8 mouse cellular contexts compared by ENCODE assay signal in genomic region chr19:60945801-60946311, GRCm38 (mm10). TPM values are rescaled to one million over a fixed set of nuclear protein-coding genes. Genes with fewer than 3 reads are reported as not detected.
DNase-seq lines count a peak whose midpoint lies in the region; ATAC-seq and TF ChIP-seq lines count a peak whose summit lies in the region.

No protein-coding gene starts in this region.

- WGBS in liver, adult 2 months, result 70% methylated on average over 3 of the region's 3 CpGs
- 53% methylated on average over 3 of the region's 3 CpGs for WGBS in neural tube, embryonic 13.5 days

- no peaks in the 10 kb centered on the region for H3K79me2 ChIP-seq in MEL (ENCODE audit: control insufficient read depth, insufficient read depth, low read length, poor library complexity)
- 0 out of 2 replicates have a peak, but pooled peaks cover 2% of the 10 kb centered on the region for H3K79me2 ChIP-seq in liver, adult 2 months (ENCODE audit: control insufficient read depth, insufficient read depth, low read length)

- no peak for TF ChIP-seq RAD21 in MEL (IDR thresholded peaks at IDR 0.05; ENCODE audit: low read depth, low read length)

- DNase-seq in 3T3-L1 (ENCODE audit: low read depth, low spot score), result peak; percentile 92
- DNase-seq in MEL (ENCODE audit: low read depth, low spot score), result peak; percentile 43
- peak; percentile 53 to 57 for DNase-seq in cerebellum, postnatal 36 days
- peak; percentile 78 to 82 for DNase-seq in heart, postnatal 10 days
- peak; percentile 94 for DNase-seq in liver, adult 2 months (ENCODE audit: extremely low read depth, low read depth, low spot score)
- DNase-seq in MN1 (ENCODE audit: low spot score), result no peak
- no peak for DNase-seq in frontal cortex, postnatal 25 days (ENCODE audit: low spot score in 2 of 2)

- no peak for TF ChIP-seq EP300 in MEL (IDR thresholded peaks at IDR 0.05; ENCODE audit: low read depth in 1 of 2, low read length in 2 of 2)

- peaks cover 0 to 8% of the 10 kb centered on the region in 2 experiments; a peak in 1 of 4 replicates for H3K4me1 ChIP-seq in MEL (ENCODE audit: control insufficient read depth in 1 of 2, insufficient read depth in 2 of 2, low read length in 2 of 2)
- peaks cover 14% of the 10 kb centered on the region for H3K4me1 ChIP-seq in liver, adult 2 months (ENCODE audit: control insufficient read depth, insufficient read depth, low read length)
- H3K4me1 ChIP-seq in neural tube, embryonic 13.5 days (replicated peaks), result peaks cover 12% of the 10 kb centered on the region; the same call in 1 of the 2 replicates

- no peak for TF ChIP-seq CTCF in MEL (IDR thresholded peaks at IDR 0.05 in 2 of 3, conservative IDR thresholded peaks at IDR 0.05 in 1 of 3; ENCODE audit: control insufficient read depth in 1 of 3, insufficient read depth in 1 of 3, low read depth in 2 of 3, low read length in 3 of 3, poor library complexity in 1 of 3, severe bottlenecking in 1 of 3)
- no peak for TF ChIP-seq CTCF in liver, adult 2 months (IDR thresholded peaks at IDR 0.05; ENCODE audit: low read depth, low read length)

- H3K9me3 ChIP-seq in MEL (replicated peaks; ENCODE audit: insufficient read depth, low read length), result no peaks in the 10 kb centered on the region
- no peaks in the 10 kb centered on the region for H3K9me3 ChIP-seq in neural tube, embryonic 13.5 days

- H3K27ac ChIP-seq in MEL (ENCODE audit: control insufficient read depth, low read depth, low read length), result no peak overlapping the region
- peak overlapping the region; percentile 56 for H3K27ac ChIP-seq in liver, adult 2 months (replicated peaks; ENCODE audit: insufficient read depth, low read depth, low read length)
- H3K27ac ChIP-seq in neural tube, embryonic 13.5 days (replicated peaks), result peak overlapping the region; percentile 15; the same call in 1 of the 2 replicates

- H3K27me3 ChIP-seq in MEL (ENCODE audit: control insufficient read depth in 1 of 2, insufficient read depth in 2 of 2, low read length in 2 of 2), result no peaks in the 10 kb centered on the region
- H3K27me3 ChIP-seq in liver, adult 2 months (ENCODE audit: control insufficient read depth, insufficient read depth, low read length), result no peaks in the 10 kb centered on the region
- no peaks in the 10 kb centered on the region for H3K27me3 ChIP-seq in neural tube, embryonic 13.5 days

- no peak for ATAC-seq in neural tube, embryonic 13.5 days (ENCODE audit: low read depth)

- H3K36me3 ChIP-seq in MEL (ENCODE audit: control insufficient read depth in 1 of 2, insufficient read depth in 2 of 2, low read length in 2 of 2), result 0 out of 4 replicates have a peak, but pooled peaks cover 0 to 2% of the 10 kb centered on the region in 2 experiments
- H3K36me3 ChIP-seq in liver, adult 2 months (ENCODE audit: control insufficient read depth, insufficient read depth, low read length), result no peaks in the 10 kb centered on the region
- H3K36me3 ChIP-seq in neural tube, embryonic 13.5 days, result no peaks in the 10 kb centered on the region

- no peak overlapping the region for H3K4me2 ChIP-seq in neural tube, embryonic 13.5 days

- intact Hi-C loops in heart, postnatal 10 days (cut with DNase I), result loop anchor here (2.0 kb wide), 2 partner anchors 31 to 55 kb away; no protein-coding TSS in a partner anchor

- no peak overlapping the region for H3K4me3 ChIP-seq in MEL (ENCODE audit: control insufficient read depth in 1 of 2, insufficient read depth in 1 of 2, low read depth in 2 of 2, low read length in 2 of 2)
- no peak overlapping the region for H3K4me3 ChIP-seq in liver, adult 2 months (ENCODE audit: insufficient read depth, low read depth, low read length)
- no peak overlapping the region for H3K4me3 ChIP-seq in neural tube, embryonic 13.5 days

- no peak for TF ChIP-seq POLR2A in MEL (IDR thresholded peaks at IDR 0.05; ENCODE audit: control insufficient read depth in 1 of 2, insufficient read depth in 1 of 2, low read depth in 1 of 2, low read length in 2 of 2, poor library complexity in 1 of 2)
- no peak for TF ChIP-seq POLR2A in liver, adult 2 months (IDR thresholded peaks at IDR 0.05; ENCODE audit: extremely low read depth, insufficient read depth, low read length)

- H3K9ac ChIP-seq in MEL (ENCODE audit: control insufficient read depth, low read depth, low read length, poor library complexity, severe bottlenecking), result no peak overlapping the region
- H3K9ac ChIP-seq in liver, adult 2 months (ENCODE audit: low read depth, low read length), result no peak overlapping the region
- H3K9ac ChIP-seq in neural tube, embryonic 13.5 days, result no peak overlapping the region

TF ChIP-seq in MEL, 35 proteins besides CTCF, POLR2A, EP300 and RAD21:
- TF ChIP-seq POLR2AphosphoS2 (IDR thresholded peaks at IDR 0.05; ENCODE audit: low read length), result no peak
- TF ChIP-seq MYB (IDR thresholded peaks at IDR 0.05; ENCODE audit: low read depth, low read length), result no peak
- TF ChIP-seq HCFC1 (IDR thresholded peaks at IDR 0.05; ENCODE audit: low read depth, low read length), result no peak

RNA-seq across cellular contexts. Expression of gene Grk5, which starts 56.3 kb away (rescaled TPM):
- total RNA-seq in MEL (2012; rRNA removed), result 3.3 and 4.2 TPM in 2 replicates
- 1 to 10 TPM in 1 of 2 experiments, not detected in 1; 8.1 TPM for polyA plus RNA-seq in MEL (2012; ENCODE audit: insufficient read depth in 1 of 2, insufficient read length in 2 of 2, low read depth in 1 of 2, low replicate concordance in 2 of 2, missing spikeins in 1 of 2)
- 10 to 100 TPM; 26.3 to 28.3 TPM for total RNA-seq in heart, postnatal 10 days (2021)
- 2.2 and 3.0 TPM in 2 replicates for total RNA-seq in liver, adult 2 months (2014; rRNA removed)
- polyA plus RNA-seq in liver, adult 2 months (2012; rRNA removed), result 0.48 and 0.98 TPM in 2 replicates
- 2.7 and 2.9 TPM in 2 replicates for polyA plus RNA-seq in neural tube, embryonic 13.5 days (2015; fragmentation: Nextera tagmentation; extraction: Ambion mirVana)

Comparison
In these comparisons a context has a peak if more than half of its experiments do, and no peak if none do; other contexts are left out.
1. DNase-seq: peak in 3T3-L1 (single experiment), MEL (single experiment), cerebellum, postnatal 36 days (2 of 2), heart, postnatal 10 days (2 of 2) and liver, adult 2 months (single experiment); none in MN1 (single experiment) and frontal cortex, postnatal 25 days (0 of 2).